Mouse (Mus musculus) thymus, adult 2 months (tissue): ENCODE results near the gene Plvap. TPM values are rescaled to one million over a fixed set of nuclear protein-coding genes. Genes with fewer than 3 reads are reported as not detected.
A peak's percentile ranks its signal among the peaks of the same experiment; 100 is the strongest.

ENCODE experiments used
- DNase-seq: peaks from one replicate; pipeline ENCODE4 v3.0.0; 2021
- H3K27ac ChIP-seq: fragments of 200-500 bp; 2 replicates; pipeline ENCODE4 v1.5.1; 2012; ENCODE audit warnings: low read length, control low read depth; ENCODE audit not compliant: control insufficient read depth, insufficient read depth
- H3K27me3 ChIP-seq: fragments of 200-500 bp; 2 replicates; pipeline ENCODE4 v1.6.1; 2012; ENCODE audit warnings: mild to moderate bottlenecking, low read length, moderate library complexity, mixed read lengths; ENCODE audit not compliant: control insufficient read depth, insufficient read depth
- H3K36me3 ChIP-seq: fragments of 200-500 bp; 2 replicates; pipeline ENCODE4 v1.6.1; 2012; ENCODE audit warnings: mild to moderate bottlenecking, low read length, moderate library complexity; ENCODE audit not compliant: control insufficient read depth, insufficient read depth
- H3K4me1 ChIP-seq: fragments of 200-500 bp; replicated peaks from 2 replicates; pipeline ENCODE4 v1.6.1; 2012; ENCODE audit warnings: low read length; ENCODE audit not compliant: control insufficient read depth, insufficient read depth
- H3K4me3 ChIP-seq: fragments of 200-500 bp; 2 replicates; pipeline ENCODE4 v1.5.1; 2012; ENCODE audit warnings: mild to moderate bottlenecking, low read length, control low read depth, moderate library complexity; ENCODE audit not compliant: control insufficient read depth, insufficient read depth
- CTCF ChIP-seq: fragments of 200-500 bp; IDR thresholded peaks from 2 replicates; pipeline ENCODE4 v1.5.1; 2012; ENCODE audit warnings: mild to moderate bottlenecking, control low read depth, low read length, moderate library complexity, borderline replicate concordance; ENCODE audit not compliant: control insufficient read depth, poor library complexity, insufficient read depth; ENCODE audit errors: extremely low read depth
- POLR2A ChIP-seq: fragments of 200-500 bp; IDR thresholded peaks from 2 replicates; pipeline ENCODE4 v1.6.1; 2012; ENCODE audit warnings: mild to moderate bottlenecking, low read length, control low read depth, moderate library complexity; ENCODE audit not compliant: control insufficient read depth, poor library complexity, insufficient read depth; ENCODE audit errors: extremely low read depth
- WGBS: fragments of 180-500 bp; shearing (Covaris S2); methylation state at CpG from one replicate; pipeline ENCODE4 v1.1.7; 2018; 5-methylcytosine and 5-hydroxymethylcytosine counted together
- polyA plus RNA-seq: library from polyadenylated mRNA; depleted of rRNA; stranded (reverse); fragments of >200 nt; gene quantifications from 2 replicates; pipeline ENCODE4 v1.2.3, GENCODE M21; 2012; rRNA removed

Gene Plvap
- 59.2 and 62.6 TPM in 2 replicates for polyA plus RNA-seq

- Histone ChIP-seq H3K27ac (no peak within 1 kb of the TSS), H3K4me3 (no peak within 1 kb of the TSS), H3K27me3 (peaks cover 3% of the 10 kb centered on the region; the same call in 1 of the 2 replicates), H3K36me3 (no peaks in the 10 kb centered on the region), H3K4me1 (peaks cover 8% of the 10 kb centered on the region)
- WGBS = 7% methylated on average over 14 of the region's 14 CpGs
- DNase-seq = no peak
- TF ChIP-seq CTCF (no peak), POLR2A (no peak)
Measured at GRCm38 (mm10) chr8:71511644-71512043, at the start of gene Plvap. Plvap (minus strand) TSS chr8:71511752.

GRCm38 (mm10) chr8:71560765-71561164 lies 49.2 kb upstream of the Plvap start:
- peaks cover 39% of the 10 kb centered on the region for H3K4me1 ChIP-seq
- H3K4me3 ChIP-seq = no peak overlapping the region
- no peaks in the 10 kb centered on the region for H3K36me3 ChIP-seq
- H3K27ac ChIP-seq = no peak overlapping the region
- TF ChIP-seq POLR2A (no peak), CTCF (no peak)
- H3K27me3 ChIP-seq = no peaks in the 10 kb centered on the region
- DNase-seq = no peak
- WGBS = 95% methylated on average over 5 of the region's 5 CpGs

- Histone ChIP-seq H3K4me1 (peaks cover 39% of the 10 kb centered on the region), H3K4me3 (no peak overlapping the region), H3K36me3 (no peaks in the 10 kb centered on the region), H3K27ac (no peak overlapping the region), H3K27me3 (no peaks in the 10 kb centered on the region)
- TF ChIP-seq POLR2A (no peak), CTCF (no peak)
- DNase-seq = no peak
- 86% methylated on average over 3 of the region's 3 CpGs for WGBS
Measured at GRCm38 (mm10) chr8:71560071-71560470, 48.5 kb upstream of the Plvap start.

- H3K27ac ChIP-seq = no peak overlapping the region
- TF ChIP-seq CTCF (peak; percentile 56; the same call in 1 of the 2 replicates), POLR2A (0 out of 2 replicates have a peak, but pooled peaks have one; percentile 43)
- DNase-seq = peak; percentile 80
- no peaks in the 10 kb centered on the region for H3K27me3 ChIP-seq
- peaks cover 42% of the 10 kb centered on the region for H3K4me1 ChIP-seq
- WGBS = 2% methylated on average over 24 of the region's 24 CpGs
- peak overlapping the region; percentile 70 for H3K4me3 ChIP-seq
- H3K36me3 ChIP-seq = no peaks in the 10 kb centered on the region
Measured at GRCm38 (mm10) chr8:71558958-71559690, 47.6 kb upstream of the Plvap start.

- H3K4me1 ChIP-seq = peaks cover 50% of the 10 kb centered on the region
- H3K36me3 ChIP-seq = no peaks in the 10 kb centered on the region
- peak within 1 kb of the TSS; percentile 53; the same call in 1 of the 2 replicates for H3K27ac ChIP-seq
- no peaks in the 10 kb centered on the region for H3K27me3 ChIP-seq
- H3K4me3 ChIP-seq = peak within 1 kb of the TSS; percentile 70
- TF ChIP-seq POLR2A (peak; percentile 41; the same call in 1 of the 2 replicates), CTCF (no peak)
- 1% methylated on average over 70 of the region's 70 CpGs for WGBS
- peak; percentile 76 for DNase-seq
Measured at GRCm38 (mm10) chr8:71558071-71558957, 46.8 kb upstream of the Plvap start, which contains the start of gene Tmem221. Tmem221 (minus strand) TSS chr8:71558871.

GRCm38 (mm10) chr8:71554644-71555043 lies 43.1 kb upstream of the Plvap start:
- H3K4me1 ChIP-seq = peaks cover 51% of the 10 kb centered on the region
- no peak overlapping the region for H3K27ac ChIP-seq
- H3K36me3 ChIP-seq = no peaks in the 10 kb centered on the region
- DNase-seq = no peak
- no peak overlapping the region for H3K4me3 ChIP-seq
- no peaks in the 10 kb centered on the region for H3K27me3 ChIP-seq
- 98% methylated on average over 2 of the region's 2 CpGs for WGBS
- TF ChIP-seq POLR2A (no peak), CTCF (no peak)
